Mouse (Mus musculus): ENCODE results near the gene Dnajb12. TPM values are rescaled to one million over a fixed set of nuclear protein-coding genes. Genes with fewer than 3 reads are reported as not detected.
"Not testable (repeated sequence)": the region's sequence is repeated elsewhere in the genome, so short reads cannot be mapped to it uniquely, and the experiment has no call there.

Dnajb12 gene
- total RNA-seq, 2 experiments from 2014 or later = 17.3 to 21.9 TPM

GRCm38 (mm10) chr10:59870038-59870437 lies 9.3 kb upstream of the Dnajb12 start:
- ATAC-seq (ENCODE audit: poor library complexity, severe bottlenecking) = no peak

- ATAC-seq (ENCODE audit: poor library complexity, severe bottlenecking) = not testable (repeated sequence)
These were observed 6.7 kb upstream of the Dnajb12 start for GRCm38 (mm10) chr10:59872651-59873050.

DNA sequence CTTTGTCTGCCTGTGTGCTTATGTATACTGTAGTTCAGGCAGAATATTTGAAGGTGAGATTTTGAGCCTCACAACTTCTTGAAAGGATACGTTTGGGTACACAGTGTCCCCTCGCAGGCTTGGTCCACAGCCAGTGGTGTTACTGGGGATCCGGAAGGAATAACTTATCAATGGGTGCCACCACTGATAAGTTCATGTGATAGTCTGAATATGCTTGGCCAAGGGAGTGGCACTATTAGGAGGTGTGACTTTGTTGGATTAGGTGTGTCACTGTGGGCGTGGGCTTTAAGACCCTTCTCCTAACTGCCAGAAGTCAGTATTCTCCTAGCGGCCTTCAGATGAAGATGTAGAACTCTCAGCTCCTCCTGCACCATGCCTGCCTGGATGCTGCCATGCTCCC lies 6.2 kb upstream of the Dnajb12 start:
- ATAC-seq (ENCODE audit: poor library complexity, severe bottlenecking) = no peak

GRCm38 (mm10) chr10:59873613-59874012 lies 5.7 kb upstream of the Dnajb12 start:
- no peak for ATAC-seq (ENCODE audit: poor library complexity, severe bottlenecking)

GRCm38 (mm10) chr10:59875396-59875795 lies 4.0 kb upstream of the Dnajb12 start:
- ATAC-seq (ENCODE audit: poor library complexity, severe bottlenecking) = no peak

GRCm38 (mm10) chr10:59876698-59877097 lies 2.7 kb upstream of the Dnajb12 start:
- not testable (repeated sequence) for ATAC-seq (ENCODE audit: poor library complexity, severe bottlenecking)

- no peak for ATAC-seq (ENCODE audit: poor library complexity, severe bottlenecking)
These were observed 1.8 kb upstream of the Dnajb12 start for GRCm38 (mm10) chr10:59877421-59878117.

DNA sequence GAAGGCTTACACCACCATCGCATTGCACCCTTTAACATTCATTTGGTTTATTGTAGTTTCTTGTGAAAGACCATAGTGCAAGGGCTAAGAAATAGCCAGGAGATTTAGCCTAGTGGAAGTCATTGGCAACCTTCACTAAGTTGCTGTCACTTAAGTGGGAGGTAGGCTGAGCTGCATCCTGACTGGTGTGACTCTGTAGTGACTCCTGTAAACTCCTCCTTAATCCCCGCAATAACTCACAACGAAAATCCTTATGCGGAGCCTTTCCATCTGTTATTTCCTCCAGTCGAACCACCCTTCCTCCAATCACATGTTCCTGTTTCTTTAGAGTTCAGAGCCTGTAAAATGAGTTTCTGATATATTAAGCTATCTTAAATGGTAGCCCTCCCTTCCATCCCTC lies 533 bp upstream of the Dnajb12 start:
- no peak for ATAC-seq (ENCODE audit: poor library complexity, severe bottlenecking)

DNA sequence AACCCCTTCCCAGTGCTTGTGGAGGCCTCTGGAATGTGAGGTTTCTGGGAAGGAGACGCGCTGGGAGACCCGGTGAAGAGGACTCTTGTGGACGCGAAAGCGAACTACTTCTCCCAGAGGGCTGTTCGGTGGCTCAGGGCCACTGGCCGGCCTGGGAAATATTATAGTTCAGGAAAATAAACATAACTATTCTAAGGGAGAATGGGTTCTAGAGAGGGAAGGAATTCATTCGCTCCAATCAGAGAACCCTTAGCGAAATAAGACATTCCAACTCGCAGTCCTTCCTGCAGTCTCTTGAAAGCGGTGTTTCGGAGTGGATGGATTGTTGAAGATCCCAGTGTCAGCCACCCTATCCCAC lies 652 bp downstream of the Dnajb12 start:
- ATAC-seq (ENCODE audit: poor library complexity, severe bottlenecking) = peak; percentile 49

DNA sequence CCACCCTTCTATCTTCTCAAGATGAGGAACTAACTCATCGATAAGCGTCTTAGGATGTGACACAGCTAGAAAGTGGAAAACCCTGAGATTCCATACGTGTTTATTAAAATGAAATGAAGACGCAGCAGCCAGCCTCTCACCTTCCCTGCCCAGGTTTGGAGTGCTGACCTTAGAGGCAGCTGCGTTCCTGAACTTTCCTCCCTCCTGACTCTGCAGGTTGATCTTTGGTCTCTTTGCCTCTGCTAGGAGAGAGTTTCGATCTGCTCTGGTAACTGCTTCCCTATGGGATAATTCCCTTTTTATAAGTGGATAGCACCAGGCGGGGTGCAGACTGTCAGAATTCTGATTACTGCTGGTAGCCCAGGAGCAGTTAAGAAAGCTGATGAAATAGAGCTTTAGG lies 1.5 kb downstream of the Dnajb12 start:
- no peak for ATAC-seq (ENCODE audit: poor library complexity, severe bottlenecking)

GRCm38 (mm10) chr10:59884327-59885173 lies 5.2 kb downstream of the Dnajb12 start:
- ATAC-seq (ENCODE audit: poor library complexity, severe bottlenecking) = no peak

- 0 out of 2 replicates have a peak, but pooled peaks have one; percentile 16 for ATAC-seq (ENCODE audit: poor library complexity, severe bottlenecking)
These were observed 6.1 kb downstream of the Dnajb12 start for GRCm38 (mm10) chr10:59885174-59886080.

DNA sequence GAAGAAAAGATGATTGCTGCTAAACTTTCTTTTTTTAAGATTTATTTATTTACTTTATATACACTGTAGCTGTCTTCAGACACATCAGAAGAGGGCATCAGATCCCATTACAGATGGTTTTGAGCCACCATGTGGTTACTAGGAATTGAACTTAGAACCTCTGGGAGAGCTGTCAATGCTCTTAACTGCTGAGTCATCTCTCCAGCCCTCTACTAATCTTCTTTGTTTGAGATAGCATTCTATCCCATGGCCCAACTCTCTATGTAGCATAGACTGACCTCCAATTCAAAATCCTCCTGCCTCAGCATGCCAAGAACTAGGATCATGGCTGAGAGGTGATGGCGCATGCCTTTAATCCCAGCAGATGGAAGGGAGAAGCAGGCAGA lies 6.7 kb downstream of the Dnajb12 start:
- no peak for ATAC-seq (ENCODE audit: poor library complexity, severe bottlenecking)

GRCm38 (mm10) chr10:59887432-59887831 lies 8.1 kb downstream of the Dnajb12 start:
- ATAC-seq (ENCODE audit: poor library complexity, severe bottlenecking) = peak; percentile 76

DNA sequence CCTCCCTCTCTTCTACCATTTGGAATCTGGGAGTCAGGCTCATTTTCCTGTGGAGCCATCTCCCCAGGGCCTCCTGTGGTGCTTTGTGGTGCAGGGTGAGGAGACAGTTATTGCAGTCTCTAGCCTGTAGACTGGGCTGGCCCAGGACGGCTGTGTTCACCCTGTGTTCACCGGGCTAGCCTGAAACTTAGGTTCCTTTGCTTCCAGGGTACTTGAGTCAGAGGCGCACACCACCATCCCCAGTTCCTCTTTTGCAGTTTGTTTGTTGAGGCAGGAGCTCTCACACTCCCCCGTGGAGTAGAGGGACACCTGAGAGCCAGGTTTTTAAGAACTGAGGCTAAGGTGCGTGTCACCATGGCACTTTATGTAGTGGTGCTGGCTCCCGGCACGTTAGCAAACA lies 10.0 kb downstream of the Dnajb12 start:
- peak; percentile 11 for ATAC-seq (ENCODE audit: poor library complexity, severe bottlenecking)

DNA sequence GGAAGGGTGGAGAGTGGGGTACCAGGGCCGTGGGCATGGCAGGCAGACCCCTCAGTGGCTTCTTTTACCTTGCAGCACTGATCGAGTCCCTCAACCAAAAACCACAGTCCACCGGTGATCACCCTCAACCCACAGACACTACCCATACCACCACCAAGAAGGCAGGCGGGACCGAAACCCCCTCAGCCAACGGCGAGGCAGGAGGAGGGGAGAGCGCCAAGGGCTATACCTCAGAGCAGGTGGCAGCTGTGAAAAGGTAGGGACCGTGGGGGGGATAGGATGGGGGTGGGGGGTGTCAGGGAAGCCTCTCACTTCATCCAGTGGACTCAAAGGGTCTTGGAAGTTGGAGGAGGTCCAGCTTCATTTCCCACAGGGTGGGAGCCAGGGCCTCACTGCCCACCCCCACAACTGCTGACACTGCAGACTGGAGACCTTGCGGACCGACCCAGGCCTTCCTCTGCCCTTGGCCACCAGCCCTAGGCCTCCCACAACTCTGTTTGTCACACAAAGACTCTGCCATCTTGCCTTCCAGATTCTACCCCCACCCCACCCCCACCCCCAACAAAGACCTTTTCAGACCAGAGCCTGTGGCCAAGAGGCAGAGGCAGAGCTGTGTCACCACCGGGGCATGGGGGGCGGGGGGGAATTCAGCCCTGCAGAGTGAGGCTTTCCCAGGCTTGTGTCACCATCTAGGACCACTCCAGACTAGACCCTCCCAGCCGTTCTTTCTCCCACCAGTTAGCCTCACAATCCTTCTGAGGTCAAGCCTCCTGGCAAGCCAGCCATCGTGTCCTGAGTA lies 10.8 kb downstream of the Dnajb12 start:
- no peak for ATAC-seq (ENCODE audit: poor library complexity, severe bottlenecking)

GRCm38 (mm10) chr10:59892977-59893376 lies 13.6 kb downstream of the Dnajb12 start:
- peak; percentile 8; the same call in 1 of the 2 replicates for ATAC-seq (ENCODE audit: poor library complexity, severe bottlenecking)

GRCm38 (mm10) chr10:59894251-59895160 lies 15.2 kb downstream of the Dnajb12 start:
- ATAC-seq (ENCODE audit: poor library complexity, severe bottlenecking) = peak; percentile 51

All from megakaryocyte, adult 5-6 weeks (primary cell).